Mouse (Mus musculus): Measurements from ENCODE around the gene Snx20. TPM values are rescaled to one million over a fixed set of nuclear protein-coding genes. Genes with fewer than 3 reads are reported as not detected.
A peak's percentile ranks its signal among the peaks of the same experiment; 100 is the strongest.

The Snx20 gene
- polyA plus RNA-seq, 1 experiment from 2014 or later: 1.5 TPM

- H3K36me3 ChIP-seq: no peaks in the 10 kb centered on the region
- H3K27ac ChIP-seq: no peak overlapping the region
- H3K9me3 ChIP-seq: no peaks in the 10 kb centered on the region
- H3K4me2 ChIP-seq: no peak overlapping the region
- no peak for ATAC-seq (ENCODE audit: insufficient number of reproducible peaks, insufficient read depth, low FRiP score, low TSS enrichment, low read depth)
- H3K27me3 ChIP-seq: peaks cover 30% of the 10 kb centered on the region
- no peak overlapping the region for H3K4me3 ChIP-seq
- H3K9ac ChIP-seq: no peak overlapping the region
- no peaks in the 10 kb centered on the region for H3K4me1 ChIP-seq
- WGBS: 67% methylated on average over 5 of the region's 5 CpGs
Observed at GRCm38 (mm10) chr8:88620931-88621330, 15.0 kb downstream of the Snx20 start.

DNA sequence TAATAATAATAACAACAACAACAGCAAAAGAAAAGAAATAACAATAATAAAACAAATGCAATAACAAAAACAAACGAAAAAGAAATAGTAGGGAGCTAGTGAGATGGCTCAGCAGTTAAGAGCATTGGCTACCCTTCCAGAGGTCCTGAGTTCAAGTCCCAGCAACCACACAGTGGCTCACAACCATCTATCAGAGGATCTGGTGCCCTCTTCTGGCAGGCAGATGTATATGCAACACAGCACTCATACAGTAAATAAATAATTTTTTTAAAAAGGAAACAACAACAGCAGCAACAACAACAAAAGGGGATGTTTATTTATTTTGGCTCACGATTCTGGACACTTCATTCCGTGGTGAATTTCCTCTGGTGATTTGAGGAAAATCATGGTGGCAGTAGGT is 16.4 kb downstream of the Snx20 start:
- no peaks in the 10 kb centered on the region for H3K36me3 ChIP-seq
- no peak overlapping the region for H3K4me3 ChIP-seq
- no peak for ATAC-seq (ENCODE audit: insufficient number of reproducible peaks, insufficient read depth, low FRiP score, low TSS enrichment, low read depth)
- peaks cover 16% of the 10 kb centered on the region for H3K27me3 ChIP-seq
- 71% methylated on average over 3 of the region's 3 CpGs for WGBS
- no peaks in the 10 kb centered on the region for H3K9me3 ChIP-seq
- H3K9ac ChIP-seq: no peak overlapping the region
- H3K27ac ChIP-seq: no peak overlapping the region
- H3K4me1 ChIP-seq: no peaks in the 10 kb centered on the region
- no peak overlapping the region for H3K4me2 ChIP-seq

GRCm38 (mm10) chr8:88618612-88619011 is 17.3 kb downstream of the Snx20 start:
- ATAC-seq (ENCODE audit: insufficient number of reproducible peaks, insufficient read depth, low FRiP score, low TSS enrichment, low read depth): no peak
- H3K9me3 ChIP-seq: no peaks in the 10 kb centered on the region
- H3K27me3 ChIP-seq: peaks cover 16% of the 10 kb centered on the region
- H3K27ac ChIP-seq: no peak overlapping the region
- no peak overlapping the region for H3K9ac ChIP-seq
- H3K36me3 ChIP-seq: no peaks in the 10 kb centered on the region
- no peak overlapping the region for H3K4me3 ChIP-seq
- H3K4me2 ChIP-seq: no peak overlapping the region
- WGBS: 83% methylated on average over 5 of the region's 5 CpGs
- no peaks in the 10 kb centered on the region for H3K4me1 ChIP-seq

GRCm38 (mm10) chr8:88614981-88615380 is 20.9 kb downstream of the Snx20 start:
- H3K36me3 ChIP-seq: no peaks in the 10 kb centered on the region
- ATAC-seq (ENCODE audit: insufficient number of reproducible peaks, insufficient read depth, low FRiP score, low TSS enrichment, low read depth): no peak
- H3K9me3 ChIP-seq: no peaks in the 10 kb centered on the region
- H3K27ac ChIP-seq: no peak overlapping the region
- 72% methylated on average over 5 of the region's 5 CpGs for WGBS
- H3K9ac ChIP-seq: no peak overlapping the region
- peaks cover 5% of the 10 kb centered on the region; the same call in 1 of the 2 replicates for H3K27me3 ChIP-seq
- H3K4me1 ChIP-seq: peaks cover 7% of the 10 kb centered on the region; the same call in 1 of the 2 replicates
- no peak overlapping the region for H3K4me3 ChIP-seq
- H3K4me2 ChIP-seq: no peak overlapping the region

GRCm38 (mm10) chr8:88610271-88610670 is 25.7 kb downstream of the Snx20 start:
- Histone ChIP-seq H3K27ac (no peak overlapping the region), H3K4me2 (no peak overlapping the region), H3K9me3 (no peaks in the 10 kb centered on the region), H3K4me3 (no peak overlapping the region), H3K4me1 (peaks cover 14% of the 10 kb centered on the region), H3K27me3 (no peaks in the 10 kb centered on the region), H3K36me3 (no peaks in the 10 kb centered on the region), H3K9ac (no peak overlapping the region)
- ATAC-seq (ENCODE audit: insufficient number of reproducible peaks, insufficient read depth, low FRiP score, low TSS enrichment, low read depth): no peak
- WGBS: 41% methylated on average over 6 of the region's 6 CpGs

GRCm38 (mm10) chr8:88609036-88609435 is 26.9 kb downstream of the Snx20 start:
- H3K9ac ChIP-seq: no peak overlapping the region
- H3K4me1 ChIP-seq: peaks cover 25% of the 10 kb centered on the region
- no peaks in the 10 kb centered on the region for H3K27me3 ChIP-seq
- H3K4me3 ChIP-seq: no peak overlapping the region
- no peak for ATAC-seq (ENCODE audit: insufficient number of reproducible peaks, insufficient read depth, low FRiP score, low TSS enrichment, low read depth)
- no peak overlapping the region for H3K4me2 ChIP-seq
- 80% methylated on average over 8 of the region's 8 CpGs for WGBS
- H3K36me3 ChIP-seq: no peaks in the 10 kb centered on the region
- H3K9me3 ChIP-seq: no peaks in the 10 kb centered on the region
- H3K27ac ChIP-seq: no peak overlapping the region

GRCm38 (mm10) chr8:88605361-88606040 is 30.4 kb downstream of the Snx20 start:
- H3K9me3 ChIP-seq: no peaks in the 10 kb centered on the region
- peak overlapping the region; percentile 60; the same call in 1 of the 2 replicates for H3K27ac ChIP-seq
- peaks cover 30% of the 10 kb centered on the region for H3K4me1 ChIP-seq
- no peak overlapping the region for H3K4me2 ChIP-seq
- 39% methylated on average over 13 of the region's 13 CpGs for WGBS
- no peak overlapping the region for H3K4me3 ChIP-seq
- H3K9ac ChIP-seq: no peak overlapping the region
- ATAC-seq (ENCODE audit: insufficient number of reproducible peaks, insufficient read depth, low FRiP score, low TSS enrichment, low read depth): no peak
- no peaks in the 10 kb centered on the region for H3K36me3 ChIP-seq
- no peaks in the 10 kb centered on the region for H3K27me3 ChIP-seq

- no peaks in the 10 kb centered on the region for H3K27me3 ChIP-seq
- peak overlapping the region; percentile 37; the same call in 1 of the 2 replicates for H3K9ac ChIP-seq
- 6% methylated on average over 20 of the region's 20 CpGs for WGBS
Observed at GRCm38 (mm10) chr8:88604065-88605038, 31.6 kb downstream of the Snx20 start.

DNA sequence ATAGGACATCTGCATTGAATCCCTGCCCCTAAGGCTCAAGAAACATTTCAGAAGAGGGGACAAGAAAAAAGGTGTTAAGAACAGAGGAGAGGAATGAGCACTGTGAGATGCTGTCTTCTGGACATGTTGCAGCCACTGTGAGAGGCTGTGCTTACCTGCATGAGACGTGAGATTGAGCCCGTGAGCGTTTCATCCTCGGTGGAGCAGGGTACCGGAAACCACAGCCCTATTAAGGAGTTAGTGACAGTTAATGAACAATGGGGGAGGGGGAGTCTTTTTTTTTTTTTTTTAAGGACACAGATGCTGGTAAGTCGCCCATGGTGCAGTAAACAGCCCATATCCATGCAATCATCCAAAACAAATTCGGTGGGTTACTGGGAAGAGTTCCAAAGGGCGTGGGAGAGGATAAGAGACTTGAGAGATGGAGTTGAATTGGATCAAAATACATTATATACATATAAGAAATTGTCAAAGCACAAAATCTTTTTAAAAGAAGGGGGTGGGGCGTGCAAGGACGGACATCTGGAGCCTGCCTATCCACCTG is 32.4 kb downstream of the Snx20 start:
- Histone ChIP-seq H3K27ac (0 out of 2 replicates have a peak overlapping the region, but pooled peaks have one; percentile 51), H3K9ac (peak overlapping the region; percentile 37; the same call in 1 of the 2 replicates), H3K27me3 (no peaks in the 10 kb centered on the region), H3K36me3 (no peaks in the 10 kb centered on the region), H3K9me3 (no peaks in the 10 kb centered on the region), H3K4me2 (peak overlapping the region; percentile 62), H3K4me3 (peak overlapping the region; percentile 30), H3K4me1 (peaks cover 38% of the 10 kb centered on the region)
- ATAC-seq (ENCODE audit: insufficient number of reproducible peaks, insufficient read depth, low FRiP score, low TSS enrichment, low read depth): no peak
- WGBS: 4% methylated on average over 10 of the region's 10 CpGs

More at GRCm38 (mm10) chr8:88604065-88605038, 31.6 kb downstream of the Snx20 start:
- no peaks in the 10 kb centered on the region for H3K9me3 ChIP-seq
- peaks cover 30% of the 10 kb centered on the region for H3K4me1 ChIP-seq
- ATAC-seq (ENCODE audit: insufficient number of reproducible peaks, insufficient read depth, low FRiP score, low TSS enrichment, low read depth): peak; percentile 73
- H3K36me3 ChIP-seq: no peaks in the 10 kb centered on the region
- peak overlapping the region; percentile 62 for H3K4me2 ChIP-seq
- peak overlapping the region; percentile 30 for H3K4me3 ChIP-seq
- H3K27ac ChIP-seq: peak overlapping the region; percentile 60

DNA sequence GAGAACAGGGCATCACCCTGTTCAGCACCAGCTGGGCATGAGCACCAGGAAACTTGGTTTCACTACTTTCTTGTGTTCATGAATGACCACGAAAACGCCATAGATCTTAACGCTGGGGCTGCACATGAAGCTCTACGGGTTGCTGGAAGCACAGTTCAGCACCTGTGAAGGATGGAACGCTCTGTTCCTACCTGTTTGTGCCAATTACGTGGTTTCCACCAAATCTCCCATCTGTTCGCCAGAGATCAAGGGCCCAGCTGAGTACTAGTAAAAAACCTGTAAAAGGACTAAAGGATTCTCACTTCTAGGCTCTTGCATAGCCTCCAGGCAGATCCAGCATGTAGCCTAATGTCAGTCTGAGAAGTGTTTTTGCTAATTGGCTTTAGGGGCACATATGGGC is 36.4 kb downstream of the Snx20 start:
- no peak for ATAC-seq (ENCODE audit: insufficient number of reproducible peaks, insufficient read depth, low FRiP score, low TSS enrichment, low read depth)
- no peak overlapping the region for H3K4me3 ChIP-seq
- 74% methylated on average over 7 of the region's 7 CpGs for whole genome bisulfite sequencing
- H3K27me3 ChIP-seq: no peaks in the 10 kb centered on the region
- H3K4me2 ChIP-seq: no peak overlapping the region
- H3K9me3 ChIP-seq: no peaks in the 10 kb centered on the region
- H3K9ac ChIP-seq: no peak overlapping the region
- H3K4me1 ChIP-seq: peaks cover 32% of the 10 kb centered on the region
- H3K27ac ChIP-seq: no peak overlapping the region
- H3K36me3 ChIP-seq: peaks cover 2% of the 10 kb centered on the region

DNA sequence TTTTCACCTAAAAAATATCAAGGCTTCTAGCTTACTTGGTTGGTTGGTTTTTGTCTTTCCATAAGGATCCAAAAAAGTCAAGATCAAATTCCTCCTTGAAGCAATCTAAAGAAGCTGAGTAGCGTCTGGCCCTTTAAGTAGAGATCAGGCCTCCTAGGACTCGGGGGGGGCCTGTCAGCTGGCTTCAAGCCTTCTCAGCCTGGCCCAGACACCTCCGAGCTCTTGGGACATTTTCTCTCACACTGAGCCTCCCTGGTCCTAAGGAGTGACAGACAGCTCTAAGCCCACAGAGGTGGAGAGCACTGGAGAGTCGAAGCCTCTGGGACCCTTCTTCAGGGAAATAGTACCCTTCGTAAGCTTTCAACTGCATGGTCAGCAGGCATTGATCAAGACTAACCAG is 37.4 kb downstream of the Snx20 start:
- H3K4me3 ChIP-seq: no peak overlapping the region
- no peak overlapping the region for H3K4me2 ChIP-seq
- no peak overlapping the region for H3K27ac ChIP-seq
- no peak overlapping the region for H3K9ac ChIP-seq
- H3K9me3 ChIP-seq: no peaks in the 10 kb centered on the region
- no peaks in the 10 kb centered on the region for H3K27me3 ChIP-seq
- ATAC-seq (ENCODE audit: insufficient number of reproducible peaks, insufficient read depth, low FRiP score, low TSS enrichment, low read depth): no peak
- WGBS: 49% methylated on average over 5 of the region's 5 CpGs
- peaks cover 24% of the 10 kb centered on the region for H3K4me1 ChIP-seq
- peaks cover 4% of the 10 kb centered on the region for H3K36me3 ChIP-seq
